Mouse (Mus musculus) stomach, postnatal 0 days (tissue): ENCODE measurements around the gene Fundc1.

ENCODE experiments used
- CTCF ChIP-seq: IDR thresholded peaks from 2 replicates; pipeline ENCODE4 v1.5.1; 2016; ENCODE audit warnings: antibody characterized with exemption, low read depth, mild to moderate bottlenecking, moderate library complexity
- EP300 ChIP-seq: optimal IDR thresholded peaks from 2 replicates; pipeline ENCODE3; 2016; ENCODE audit warnings: antibody characterized with exemption

DNA sequence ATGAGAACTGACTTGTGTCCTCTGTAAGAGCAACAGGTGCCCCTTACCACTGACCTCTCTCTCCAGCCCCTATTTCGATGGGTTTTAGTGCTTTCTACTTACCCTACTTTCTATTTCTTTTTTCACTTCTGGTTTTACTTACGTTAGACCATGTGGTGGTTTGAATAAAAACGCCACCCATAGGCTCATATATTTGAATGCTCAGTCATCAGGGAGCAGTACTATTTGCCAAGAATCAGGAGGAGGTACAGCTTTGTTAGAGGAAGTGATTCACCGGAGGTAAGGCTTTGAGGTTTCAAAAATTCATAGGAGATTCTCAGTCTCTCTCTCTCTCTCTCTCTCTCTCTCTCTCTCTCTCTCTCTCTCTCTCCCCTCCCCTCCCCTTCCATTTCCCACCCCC is 34.4 kb downstream of the Fundc1 start:
- TF ChIP-seq EP300, result no peak
- TF ChIP-seq CTCF, result no peak
